Comparison of ENCODE assay signal across 9 mouse cellular contexts in the genomic region with DNA sequence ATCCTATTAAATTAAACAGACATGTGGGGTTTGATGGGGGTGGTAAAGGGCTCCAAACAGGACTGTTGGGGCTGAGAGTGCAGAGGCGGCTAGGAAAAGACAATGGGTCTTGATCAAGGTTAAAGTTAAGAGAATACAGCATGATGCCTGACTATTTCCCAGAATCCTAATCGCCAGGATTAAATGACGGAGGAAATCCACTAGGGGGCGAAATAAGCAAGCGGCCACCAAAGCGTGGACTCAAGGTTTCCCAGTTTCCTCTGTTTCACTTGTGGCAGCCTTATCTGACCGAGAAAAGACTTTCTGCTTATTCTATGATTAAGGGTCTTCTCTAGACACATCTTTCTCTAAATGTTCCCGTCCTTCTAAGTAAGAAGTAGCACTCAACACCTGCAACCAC. TPM values are rescaled to one million over a fixed set of nuclear protein-coding genes. Genes with fewer than 3 reads are reported as not detected.
DNase-seq lines count a peak whose midpoint lies in the region; ATAC-seq and TF ChIP-seq lines count a peak whose summit lies in the region.
"Had no signal": no experiment of that assay in that cellular context is flagged by ENCODE, and none has a peak within 500 bp of the region (broad histone marks: within the 10 kb centered on the region; RNA-seq: fewer than 3 reads in every experiment).

No protein-coding gene starts in this region.

- H3K4me3 ChIP-seq in kidney, embryonic 15.5 days (replicated peaks), result no peak overlapping the region
- no peak overlapping the region for H3K4me3 ChIP-seq in lung, postnatal 0 days (ENCODE audit: low read depth, low read length)
- no peak overlapping the region for H3K4me3 ChIP-seq in forebrain, embryonic 12.5 days (replicated peaks)
- H3K4me3 ChIP-seq: liver, embryonic 13.5 days had no signal

- no peak for TF ChIP-seq EP300 in lung, postnatal 0 days (IDR thresholded peaks at IDR 0.05)

- no peaks in the 10 kb centered on the region for H3K27me3 ChIP-seq in kidney, embryonic 15.5 days
- H3K27me3 ChIP-seq in lung, postnatal 0 days (replicated peaks; ENCODE audit: insufficient read depth, low read length), result no peaks in the 10 kb centered on the region
- H3K27me3 ChIP-seq in forebrain, embryonic 12.5 days, result no peaks in the 10 kb centered on the region
- H3K27me3 ChIP-seq: liver, embryonic 13.5 days had no signal

- no peak overlapping the region for H3K27ac ChIP-seq in kidney, embryonic 15.5 days
- H3K27ac ChIP-seq in lung, postnatal 0 days (ENCODE audit: low read length), result no peak overlapping the region
- no peak overlapping the region for H3K27ac ChIP-seq in forebrain, embryonic 12.5 days
- H3K27ac ChIP-seq: liver, embryonic 13.5 days had no signal

- no peak for ATAC-seq in kidney, embryonic 15.5 days (replicated peaks; ENCODE audit: low FRiP score)
- ATAC-seq in lung, postnatal 0 days, result no peak
- no peak for ATAC-seq in forebrain, embryonic 12.5 days (ENCODE audit: low FRiP score)

- DNase-seq in kidney, adult 9 months, result peak; percentile 39
- DNase-seq in NIH3T3 (ENCODE audit: low read depth), result peak; percentile 69
- DNase-seq in cerebellum, adult 8-10 months, result peak; percentile 36
- peak; percentile 47 for DNase-seq in lung, postnatal 0 days (ENCODE audit: low spot score)
- no peak for DNase-seq in gastrocnemius, adult 8-10 months (ENCODE audit: low spot score in 2 of 2)
- DNase-seq in right cerebral cortex, postnatal 36 days (ENCODE audit: low spot score in 2 of 2), result no peak
- DNase-seq: liver, embryonic 13.5 days had no signal

- no peak overlapping the region for H3K4me2 ChIP-seq in kidney, embryonic 15.5 days
- no peak overlapping the region for H3K4me2 ChIP-seq in lung, postnatal 0 days (replicated peaks; ENCODE audit: low read depth, low read length)
- H3K4me2 ChIP-seq in forebrain, embryonic 12.5 days, result no peak overlapping the region
- H3K4me2 ChIP-seq: liver, embryonic 13.5 days had no signal

- TF ChIP-seq CTCF in lung, postnatal 0 days (IDR thresholded peaks at IDR 0.05), result peak; percentile 72

- no peak overlapping the region for H3K9ac ChIP-seq in kidney, embryonic 15.5 days
- no peak overlapping the region for H3K9ac ChIP-seq in lung, postnatal 0 days (replicated peaks; ENCODE audit: low read depth)
- H3K9ac ChIP-seq in forebrain, embryonic 12.5 days, result no peak overlapping the region
- H3K9ac ChIP-seq: liver, embryonic 13.5 days had no signal

- H3K36me3 ChIP-seq in kidney, embryonic 15.5 days, result no peaks in the 10 kb centered on the region
- no peaks in the 10 kb centered on the region for H3K36me3 ChIP-seq in lung, postnatal 0 days (ENCODE audit: insufficient read depth, low read length)
- no peaks in the 10 kb centered on the region for H3K36me3 ChIP-seq in forebrain, embryonic 12.5 days (replicated peaks)
- H3K36me3 ChIP-seq: liver, embryonic 13.5 days had no signal

- no peaks in the 10 kb centered on the region for H3K4me1 ChIP-seq in kidney, embryonic 15.5 days
- H3K4me1 ChIP-seq in lung, postnatal 0 days (ENCODE audit: insufficient read depth, low read depth, low read length), result no peaks in the 10 kb centered on the region
- no peaks in the 10 kb centered on the region for H3K4me1 ChIP-seq in forebrain, embryonic 12.5 days
- H3K4me1 ChIP-seq: liver, embryonic 13.5 days had no signal

- H3K9me3 ChIP-seq in kidney, embryonic 15.5 days (replicated peaks), result no peaks in the 10 kb centered on the region
- H3K9me3 ChIP-seq in lung, postnatal 0 days (ENCODE audit: low read length), result no peaks in the 10 kb centered on the region
- no peaks in the 10 kb centered on the region for H3K9me3 ChIP-seq in forebrain, embryonic 12.5 days
- H3K9me3 ChIP-seq: liver, embryonic 13.5 days had no signal

- WGBS in kidney, embryonic 15.5 days, result 37% methylated on average over 8 of the region's 8 CpGs
- WGBS in lung, postnatal 0 days, result 25% methylated on average over 8 of the region's 8 CpGs
- WGBS in forebrain, embryonic 12.5 days, result 36% methylated on average over 8 of the region's 8 CpGs

RNA-seq across cellular contexts. Expression of a gene that starts 31.2 kb away (rescaled TPM):
- 0.87 and 1.1 TPM in 2 replicates for polyA plus RNA-seq in kidney, embryonic 15.5 days (2015; fragmentation: Nextera tagmentation; extraction: Ambion mirVana)
- 0.38 and 0.67 TPM in 2 replicates for polyA plus RNA-seq in lung, postnatal 0 days (2015; fragmentation: Nextera tagmentation; extraction: Ambion mirVana)
- total RNA-seq in gastrocnemius, adult 8-10 months (2022), result under 1 TPM in 1 of 4 experiments, not detected in 3; 0.31 TPM
- polyA plus RNA-seq in forebrain, embryonic 12.5 days (2016; fragmentation: Nextera tagmentation; extraction: Ambion mirVana), result 0.15 TPM in 1 of 2 replicates, not detected in the other
- polyA plus RNA-seq: liver, embryonic 13.5 days had no signal

Comparison
In these comparisons a context has a peak if more than half of its experiments do, and no peak if none do; other contexts are left out.
1. DNase-seq: peak in kidney, adult 9 months (single experiment), NIH3T3 (single experiment), cerebellum, adult 8-10 months (single experiment) and lung, postnatal 0 days (single experiment); none in gastrocnemius, adult 8-10 months (0 of 2) and right cerebral cortex, postnatal 36 days (0 of 2).